Mouse (Mus musculus): Measurements from ENCODE around the gene Rpl23. TPM values are rescaled to one million over a fixed set of nuclear protein-coding genes. Genes with fewer than 3 reads are reported as not detected.

Gene Rpl23
- total and polyA plus RNA-seq, 3 experiments: 921 to 2,072 TPM; not detected in 1

DNA sequence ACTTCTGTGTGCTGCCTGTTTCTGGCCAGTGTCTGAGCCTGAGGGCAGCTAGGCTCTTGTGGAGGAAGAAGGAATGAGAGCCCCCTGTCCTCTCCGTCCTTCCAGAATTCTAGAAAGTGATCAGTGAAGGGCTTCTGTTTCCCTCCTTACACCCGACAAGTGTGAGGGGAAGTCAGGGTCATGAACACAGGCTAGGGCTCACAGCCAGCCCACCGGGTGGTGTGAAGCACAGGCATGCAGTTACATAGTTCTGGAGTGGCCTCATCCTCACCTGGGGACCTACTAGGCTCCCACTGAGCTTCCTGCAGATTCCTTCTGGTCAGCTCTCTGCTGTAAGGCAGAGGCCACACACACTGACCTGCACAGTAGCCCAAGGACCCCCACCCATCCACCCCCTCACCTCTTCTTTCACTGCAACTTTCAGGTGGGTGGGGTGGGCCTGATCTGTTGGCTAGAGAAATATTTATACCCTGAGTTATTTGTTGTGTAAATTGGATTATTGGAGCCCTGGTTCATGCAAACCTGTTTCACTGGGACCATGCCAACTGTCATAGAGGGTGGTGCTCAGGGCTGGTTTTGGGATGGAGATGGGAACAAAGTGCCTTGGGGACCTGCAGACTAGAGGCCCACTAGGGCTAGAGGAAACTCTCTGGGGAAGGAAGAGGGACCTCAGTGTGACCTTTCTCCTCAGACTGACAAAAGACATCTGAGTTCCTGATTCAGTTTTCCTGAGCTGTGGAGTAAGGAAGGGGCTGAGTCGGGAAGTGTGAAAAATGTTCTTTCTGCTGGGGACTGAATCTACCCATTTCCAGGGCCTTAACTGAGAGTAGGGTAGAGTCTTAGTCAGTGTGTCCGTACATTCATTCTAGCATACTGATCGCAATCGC lies 27.2 kb upstream of the Rpl23 start:
- Histone ChIP-seq H3K9ac (ENCODE audit: control insufficient read depth, low read depth, low read length, poor library complexity, severe bottlenecking) (no peak overlapping the region), H3K36me3 (ENCODE audit: control insufficient read depth in 1 of 2, insufficient read depth in 2 of 2, low read length in 2 of 2) (peaks cover 0 to 11% of the 10 kb centered on the region in 2 experiments; a peak in 2 of 4 replicates), H3K27ac (ENCODE audit: control insufficient read depth, low read depth, low read length) (no peak overlapping the region), H3K79me2 (ENCODE audit: control insufficient read depth, insufficient read depth, low read length, poor library complexity) (no peaks in the 10 kb centered on the region), H3K4me3 (ENCODE audit: control insufficient read depth in 1 of 2, insufficient read depth in 1 of 2, low read depth in 2 of 2, low read length in 2 of 2) (no peak overlapping the region), H3K27me3 (ENCODE audit: control insufficient read depth in 1 of 2, insufficient read depth in 2 of 2, low read length in 2 of 2) (no peaks in the 10 kb centered on the region), H3K9me3 (replicated peaks; ENCODE audit: insufficient read depth, low read length) (no peaks in the 10 kb centered on the region), H3K4me1 (ENCODE audit: control insufficient read depth in 1 of 2, insufficient read depth in 2 of 2, low read length in 2 of 2) (peaks cover 2 to 15% of the 10 kb centered on the region in 2 experiments)
- DNase-seq (ENCODE audit: low read depth, low spot score): no peak
- no peak for TF ChIP-seq UBTF (IDR thresholded peaks at IDR 0.05; ENCODE audit: borderline replicate concordance, insufficient read depth, low read depth, low read length)
- no peak for TF ChIP-seq ZC3H11A (IDR thresholded peaks at IDR 0.05; ENCODE audit: low read depth, low read length)
- no peak for TF ChIP-seq BHLHE40 (IDR thresholded peaks at IDR 0.05; ENCODE audit: borderline replicate concordance, low read depth, low read length)
- TF ChIP-seq JUND (IDR thresholded peaks at IDR 0.05; ENCODE audit: low read depth, low read length): no peak
- no peak for TF ChIP-seq POLR2A (IDR thresholded peaks at IDR 0.05; ENCODE audit: control insufficient read depth in 1 of 2, insufficient read depth in 1 of 2, low read depth in 1 of 2, low read length in 2 of 2, poor library complexity in 1 of 2)
- no peak for TF ChIP-seq TAL1 (IDR thresholded peaks at IDR 0.05; ENCODE audit: low read length)
- no peak for TF ChIP-seq MYC (IDR thresholded peaks at IDR 0.05; ENCODE audit: low read depth, low read length)
- TF ChIP-seq MAFK (IDR thresholded peaks at IDR 0.05; ENCODE audit: borderline replicate concordance, low read depth, low read length): no peak
- TF ChIP-seq CHD2 (IDR thresholded peaks at IDR 0.05; ENCODE audit: low read length): no peak
- no peak for TF ChIP-seq MYB (IDR thresholded peaks at IDR 0.05; ENCODE audit: low read depth, low read length)
- no peak for TF ChIP-seq EP300 (IDR thresholded peaks at IDR 0.05; ENCODE audit: low read depth in 1 of 2, low read length in 2 of 2)
- TF ChIP-seq ZNF384 (IDR thresholded peaks at IDR 0.05; ENCODE audit: low read depth, low read length): no peak
- no peak for TF ChIP-seq ELF1 (IDR thresholded peaks at IDR 0.05; ENCODE audit: low read depth, low read length)
- TF ChIP-seq KAT2A (conservative IDR thresholded peaks at IDR 0.05; ENCODE audit: low read depth, low read length): no peak
- no peak for TF ChIP-seq HCFC1 (IDR thresholded peaks at IDR 0.05; ENCODE audit: low read depth, low read length)
- TF ChIP-seq GATA1 (IDR thresholded peaks at IDR 0.05; ENCODE audit: low read depth, low read length): no peak
- TF ChIP-seq ZKSCAN1 (IDR thresholded peaks at IDR 0.05; ENCODE audit: low read depth, low read length): no peak
- no peak for TF ChIP-seq MEF2A (IDR thresholded peaks at IDR 0.05; ENCODE audit: extremely low read depth, insufficient replicate concordance, low read depth, low read length, poor library complexity, severe bottlenecking)
- TF ChIP-seq GABPA (IDR thresholded peaks at IDR 0.05; ENCODE audit: low read depth, low read length): no peak
- no peak for TF ChIP-seq MAZ (IDR thresholded peaks at IDR 0.05; ENCODE audit: low read depth, low read length)

All from MEL (cell line).